Mouse (Mus musculus): Measurements from ENCODE around the gene St6galnac6. TPM values are rescaled to one million over a fixed set of nuclear protein-coding genes. Genes with fewer than 3 reads are reported as not detected.

The St6galnac6 gene
- polyA plus RNA-seq, 1 experiment from 2014 or later, result 12.2 TPM

DNA sequence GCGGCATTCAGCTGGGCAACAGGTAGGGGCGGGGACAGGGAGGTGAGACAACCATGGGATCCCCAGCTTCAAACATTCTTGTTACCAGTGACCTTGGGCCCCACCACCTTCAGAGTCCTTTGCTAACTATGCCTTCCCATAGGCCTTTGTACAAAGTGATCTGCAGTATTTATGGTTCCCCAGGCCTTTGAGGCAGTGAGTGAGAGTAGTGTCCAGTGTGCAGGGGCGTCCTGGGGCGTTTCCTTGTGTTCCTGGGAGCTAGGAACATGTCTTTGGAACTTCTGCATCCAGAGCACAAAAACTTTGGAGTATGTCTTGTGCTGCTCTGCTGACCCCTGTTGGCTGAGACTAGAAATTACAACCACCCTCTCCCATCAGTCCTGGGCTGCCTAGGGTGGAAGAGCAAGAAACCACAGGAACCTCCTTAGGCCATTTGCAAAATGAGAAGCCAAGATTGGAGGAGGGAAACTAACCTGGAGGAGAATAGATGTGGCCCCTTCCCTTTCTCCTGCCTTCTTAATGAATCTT, 32.9 kb upstream of the St6galnac6 start:
- ATAC-seq (ENCODE audit: insufficient number of reproducible peaks, insufficient read depth, low FRiP score, low read depth), result no peak
- H3K27ac ChIP-seq (replicated peaks in 1 of 2; ENCODE audit: control insufficient read depth in 1 of 2, insufficient read depth in 1 of 2, low read depth in 2 of 2, low read length in 2 of 2), result 0 out of 4 replicates have a peak overlapping the region, but pooled peaks of 1 of the 2 experiments have one; percentile 9
- no peaks in the 10 kb centered on the region for H3K27me3 ChIP-seq (ENCODE audit: control insufficient read depth, insufficient read depth, low read length)

DNA sequence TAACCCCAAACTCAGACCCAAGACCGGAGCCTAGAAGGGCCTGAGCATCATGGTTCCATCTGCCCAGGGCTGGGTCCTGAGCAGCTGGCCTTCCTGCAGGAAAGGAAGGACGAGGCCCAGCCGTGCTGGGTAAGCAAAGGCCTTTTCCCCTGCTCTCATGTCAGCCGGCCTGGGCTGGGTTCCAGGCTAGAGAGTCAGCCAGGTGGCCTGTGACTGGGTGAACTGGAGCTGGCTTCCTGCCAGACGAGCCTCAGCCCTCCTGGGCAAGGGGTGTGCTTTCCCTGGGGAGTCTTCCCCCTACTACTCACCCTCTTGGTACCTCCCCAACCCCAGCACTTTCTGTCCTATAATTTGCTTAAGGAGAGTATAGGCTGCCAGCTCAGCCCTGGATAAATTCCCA, 31.4 kb upstream of the St6galnac6 start:
- Histone ChIP-seq H3K27ac (replicated peaks in 1 of 2; ENCODE audit: control insufficient read depth in 1 of 2, insufficient read depth in 1 of 2, low read depth in 2 of 2, low read length in 2 of 2) (no peak overlapping the region), H3K4me2 (ENCODE audit: low read length) (no peak overlapping the region), H3K36me3 (ENCODE audit: control insufficient read depth, insufficient read depth, low read length) (peaks cover 50% of the 10 kb centered on the region), H3K9ac (ENCODE audit: low read length) (0 out of 2 replicates have a peak overlapping the region, but pooled peaks have one; percentile 25), H3K9me3 (ENCODE audit: control insufficient read depth, low read length) (no peaks in the 10 kb centered on the region), H3K4me3 (ENCODE audit: control insufficient read depth in 1 of 2, insufficient read depth in 1 of 2, low read depth in 1 of 2, low read length in 2 of 2) (no peak overlapping the region), H3K27me3 (ENCODE audit: control insufficient read depth, insufficient read depth, low read length) (no peaks in the 10 kb centered on the region), H3K4me1 (ENCODE audit: control insufficient read depth in 2 of 2, insufficient read depth in 2 of 2, low read length in 2 of 2) (peaks cover 3 to 8% of the 10 kb centered on the region in 2 experiments; a peak in 2 of 4 replicates)
- WGBS, result 47% methylated on average over 5 of the region's 5 CpGs
- no peak for ATAC-seq (ENCODE audit: insufficient number of reproducible peaks, insufficient read depth, low FRiP score, low read depth)

More for the DNA sequence above, 32.9 kb upstream of the St6galnac6 start:
- WGBS, result 43% methylated on average over 4 of the region's 4 CpGs
- Histone ChIP-seq H3K4me1 (ENCODE audit: control insufficient read depth in 2 of 2, insufficient read depth in 2 of 2, low read length in 2 of 2) (peaks cover 2 to 4% of the 10 kb centered on the region in 2 experiments; a peak in 2 of 4 replicates), H3K9me3 (ENCODE audit: control insufficient read depth, low read length) (no peaks in the 10 kb centered on the region), H3K4me2 (ENCODE audit: low read length) (no peak overlapping the region), H3K9ac (ENCODE audit: low read length) (no peak overlapping the region), H3K36me3 (ENCODE audit: control insufficient read depth, insufficient read depth, low read length) (peaks cover 47% of the 10 kb centered on the region), H3K4me3 (ENCODE audit: control insufficient read depth in 1 of 2, insufficient read depth in 1 of 2, low read depth in 1 of 2, low read length in 2 of 2) (no peak overlapping the region)

- Histone ChIP-seq H3K4me2 (ENCODE audit: low read length) (no peak overlapping the region), H3K36me3 (ENCODE audit: control insufficient read depth, insufficient read depth, low read length) (peaks cover 46% of the 10 kb centered on the region)
These were observed 30.6 kb upstream of the St6galnac6 start for GRCm38 (mm10) chr2:32568941-32569340.

GRCm38 (mm10) chr2:32570698-32571494, 28.6 kb upstream of the St6galnac6 start, which contains the start of gene Dpm2:
Dpm2 (plus strand) TSS chr2:32570858.
- Histone ChIP-seq H3K9me3 (ENCODE audit: control insufficient read depth, low read length) (no peaks in the 10 kb centered on the region), H3K36me3 (ENCODE audit: control insufficient read depth, insufficient read depth, low read length) (peaks cover 33% of the 10 kb centered on the region), H3K4me2 (ENCODE audit: low read length) (peak within 1 kb of the TSS; percentile 89), H3K27me3 (ENCODE audit: control insufficient read depth, insufficient read depth, low read length) (peaks cover 8% of the 10 kb centered on the region; the same call in 1 of the 2 replicates), H3K4me1 (ENCODE audit: control insufficient read depth in 2 of 2, insufficient read depth in 2 of 2, low read length in 2 of 2) (peaks cover 3 to 17% of the 10 kb centered on the region in 2 experiments; a peak in 3 of 4 replicates), H3K9ac (ENCODE audit: low read length) (peak within 1 kb of the TSS; percentile 81), H3K4me3 (ENCODE audit: control insufficient read depth in 1 of 2, insufficient read depth in 1 of 2, low read depth in 1 of 2, low read length in 2 of 2) (peak within 1 kb of the TSS; percentile 57 to 67), H3K27ac (replicated peaks in 1 of 2; ENCODE audit: control insufficient read depth in 1 of 2, insufficient read depth in 1 of 2, low read depth in 2 of 2, low read length in 2 of 2) (peak within 1 kb of the TSS in 1 of 2 experiments; percentile 34; a peak in 1 of 4 replicates)
- peak; percentile 55 for ATAC-seq (ENCODE audit: insufficient number of reproducible peaks, insufficient read depth, low FRiP score, low read depth)
- WGBS, result 1% methylated on average over 36 of the region's 36 CpGs

More at GRCm38 (mm10) chr2:32568941-32569340, 30.6 kb upstream of the St6galnac6 start:
- H3K4me3 ChIP-seq (ENCODE audit: control insufficient read depth in 1 of 2, insufficient read depth in 1 of 2, low read depth in 1 of 2, low read length in 2 of 2), result no peak overlapping the region
- WGBS, result 74% methylated on average over 3 of the region's 3 CpGs
- H3K27ac ChIP-seq (replicated peaks in 1 of 2; ENCODE audit: control insufficient read depth in 1 of 2, insufficient read depth in 1 of 2, low read depth in 2 of 2, low read length in 2 of 2), result no peak overlapping the region
- no peak for ATAC-seq (ENCODE audit: insufficient number of reproducible peaks, insufficient read depth, low FRiP score, low read depth)
- no peak overlapping the region for H3K9ac ChIP-seq (ENCODE audit: low read length)
- H3K9me3 ChIP-seq (ENCODE audit: control insufficient read depth, low read length), result no peaks in the 10 kb centered on the region
- peaks cover 3 to 8% of the 10 kb centered on the region in 2 experiments; a peak in 2 of 4 replicates for H3K4me1 ChIP-seq (ENCODE audit: control insufficient read depth in 2 of 2, insufficient read depth in 2 of 2, low read length in 2 of 2)
- no peaks in the 10 kb centered on the region for H3K27me3 ChIP-seq (ENCODE audit: control insufficient read depth, insufficient read depth, low read length)

- peaks cover 8% of the 10 kb centered on the region; the same call in 1 of the 2 replicates for H3K27me3 ChIP-seq (ENCODE audit: control insufficient read depth, insufficient read depth, low read length)
- H3K4me3 ChIP-seq (ENCODE audit: control insufficient read depth in 1 of 2, insufficient read depth in 1 of 2, low read depth in 1 of 2, low read length in 2 of 2), result no peak overlapping the region
- peaks cover 23% of the 10 kb centered on the region for H3K36me3 ChIP-seq (ENCODE audit: control insufficient read depth, insufficient read depth, low read length)
- WGBS, result 88% methylated on average over 11 of the region's 11 CpGs
- H3K4me2 ChIP-seq (ENCODE audit: low read length), result no peak overlapping the region
- no peak overlapping the region for H3K9ac ChIP-seq (ENCODE audit: low read length)
- no peaks in the 10 kb centered on the region for H3K9me3 ChIP-seq (ENCODE audit: control insufficient read depth, low read length)
- no peak for ATAC-seq (ENCODE audit: insufficient number of reproducible peaks, insufficient read depth, low FRiP score, low read depth)
- peaks cover 3 to 17% of the 10 kb centered on the region in 2 experiments; a peak in 3 of 4 replicates for H3K4me1 ChIP-seq (ENCODE audit: control insufficient read depth in 2 of 2, insufficient read depth in 2 of 2, low read length in 2 of 2)
- no peak overlapping the region for H3K27ac ChIP-seq (replicated peaks in 1 of 2; ENCODE audit: control insufficient read depth in 1 of 2, insufficient read depth in 1 of 2, low read depth in 2 of 2, low read length in 2 of 2)
These were observed 27.3 kb upstream of the St6galnac6 start for GRCm38 (mm10) chr2:32572196-32572595.

- peaks cover 23% of the 10 kb centered on the region for H3K27me3 ChIP-seq (ENCODE audit: control insufficient read depth, insufficient read depth, low read length)
- H3K36me3 ChIP-seq (ENCODE audit: control insufficient read depth, insufficient read depth, low read length), result peaks cover 14% of the 10 kb centered on the region; the same call in 1 of the 2 replicates
- no peak within 1 kb of the TSS for H3K27ac ChIP-seq (replicated peaks in 1 of 2; ENCODE audit: control insufficient read depth in 1 of 2, insufficient read depth in 1 of 2, low read depth in 2 of 2, low read length in 2 of 2)
- H3K4me3 ChIP-seq (ENCODE audit: control insufficient read depth in 1 of 2, insufficient read depth in 1 of 2, low read depth in 1 of 2, low read length in 2 of 2), result peak within 1 kb of the TSS; percentile 22 to 39
- H3K9ac ChIP-seq (ENCODE audit: low read length), result peak within 1 kb of the TSS; percentile 58
- WGBS, result 77% methylated on average over 6 of the region's 6 CpGs
- no peaks in the 10 kb centered on the region for H3K9me3 ChIP-seq (ENCODE audit: control insufficient read depth, low read length)
- ATAC-seq (ENCODE audit: insufficient number of reproducible peaks, insufficient read depth, low FRiP score, low read depth), result no peak
- H3K4me2 ChIP-seq (ENCODE audit: low read length), result peak within 1 kb of the TSS; percentile 78
- peaks cover 3 to 17% of the 10 kb centered on the region in 2 experiments; a peak in 3 of 4 replicates for H3K4me1 ChIP-seq (ENCODE audit: control insufficient read depth in 2 of 2, insufficient read depth in 2 of 2, low read length in 2 of 2)
These were observed 25.0 kb upstream of the St6galnac6 start, which contains the start of gene Pip5kl1 for GRCm38 (mm10) chr2:32574497-32574896. Pip5kl1 (plus strand) TSS chr2:32574797.

DNA sequence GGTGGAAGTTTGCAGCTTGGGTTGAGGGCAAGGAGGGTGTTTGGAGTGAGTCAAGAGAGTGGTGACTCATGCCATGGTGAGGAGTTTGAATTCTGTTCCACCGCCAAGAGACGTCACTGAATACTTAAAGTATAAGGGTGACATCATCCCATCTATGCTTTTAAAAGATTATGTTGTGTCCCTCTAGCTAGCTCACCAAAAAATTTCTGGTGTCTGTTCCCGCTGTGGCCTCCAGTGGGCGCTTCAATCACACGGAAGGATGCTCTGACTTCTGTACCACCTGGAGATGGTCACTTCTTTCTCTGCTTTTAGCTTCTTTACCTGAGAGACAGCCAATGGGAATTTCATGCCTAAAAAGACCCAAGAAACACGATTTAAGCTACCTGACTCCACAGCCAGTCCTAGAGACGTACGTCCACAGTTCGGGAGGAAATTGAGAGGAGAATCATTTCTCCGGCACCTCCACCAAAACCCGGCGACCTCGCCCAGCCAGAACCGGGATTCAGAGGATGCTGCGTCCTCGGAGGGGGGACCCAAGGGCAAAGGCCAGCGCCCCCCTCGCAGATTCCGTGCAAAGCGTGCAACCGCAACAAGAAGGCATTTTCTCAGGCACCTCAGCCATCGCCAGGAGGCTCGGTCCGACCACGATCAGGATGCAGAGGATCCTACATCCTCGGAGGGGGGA, 24.5 kb upstream of the St6galnac6 start:
- WGBS, result 2% methylated on average over 26 of the region's 26 CpGs
- H3K9ac ChIP-seq (ENCODE audit: low read length), result peak overlapping the region; percentile 58

More for the DNA sequence above, 24.5 kb upstream of the St6galnac6 start:
- Histone ChIP-seq H3K4me1 (ENCODE audit: control insufficient read depth in 2 of 2, insufficient read depth in 2 of 2, low read length in 2 of 2) (peaks cover 3 to 17% of the 10 kb centered on the region in 2 experiments; a peak in 3 of 4 replicates), H3K27ac (replicated peaks in 1 of 2; ENCODE audit: control insufficient read depth in 1 of 2, insufficient read depth in 1 of 2, low read depth in 2 of 2, low read length in 2 of 2) (no peak overlapping the region), H3K4me3 (ENCODE audit: control insufficient read depth in 1 of 2, insufficient read depth in 1 of 2, low read depth in 1 of 2, low read length in 2 of 2) (peak overlapping the region; percentile 22 to 39), H3K9me3 (ENCODE audit: control insufficient read depth, low read length) (no peaks in the 10 kb centered on the region), H3K36me3 (ENCODE audit: control insufficient read depth, insufficient read depth, low read length) (peaks cover 14% of the 10 kb centered on the region; the same call in 1 of the 2 replicates), H3K4me2 (ENCODE audit: low read length) (peak overlapping the region; percentile 78), H3K27me3 (ENCODE audit: control insufficient read depth, insufficient read depth, low read length) (peaks cover 28% of the 10 kb centered on the region)
- ATAC-seq (ENCODE audit: insufficient number of reproducible peaks, insufficient read depth, low FRiP score, low read depth), result no peak
